Mouse (Mus musculus) heart, adult 2 months (tissue): Measurements from ENCODE around the gene Plau. TPM values are rescaled to one million over a fixed set of nuclear protein-coding genes. Genes with fewer than 3 reads are reported as not detected.

Experiments used
- DNase-seq, 2 experiments: peaks; one replicate each; pipeline ENCODE4 v3.0.0; 2021
- H3K27ac ChIP-seq: fragments of 200-600 bp; 2 replicates; pipeline ENCODE4 v1.8.1; 2022
- H3K27me3 ChIP-seq: fragments of 200-500 bp; 2 replicates; pipeline ENCODE4 v1.6.1; 2012; ENCODE audit warnings: mild to moderate bottlenecking, low read length, inconsistent platforms, mixed read lengths; ENCODE audit not compliant: control insufficient read depth, insufficient read depth
- H3K36me3 ChIP-seq: fragments of 200-500 bp; 2 replicates; pipeline ENCODE4 v1.6.1; 2012; ENCODE audit warnings: low read length, inconsistent platforms; ENCODE audit not compliant: control insufficient read depth, insufficient read depth
- H3K4me1 ChIP-seq: fragments of 200-500 bp; 2 replicates; pipeline ENCODE4 v1.6.1; 2011; ENCODE audit warnings: low read length; ENCODE audit not compliant: control insufficient read depth, insufficient read depth
- H3K4me3 ChIP-seq: fragments of 200-600 bp; 2 replicates; pipeline ENCODE4 v1.8.1; 2022
- H3K79me2 ChIP-seq: fragments of 200-500 bp; replicated peaks from 2 replicates; pipeline ENCODE4 v1.6.1; 2012; ENCODE audit warnings: mild to moderate bottlenecking, inconsistent platforms, low read length, moderate library complexity, mixed read lengths; ENCODE audit not compliant: control insufficient read depth, insufficient read depth
- H3K9ac ChIP-seq: fragments of 200-500 bp; 2 replicates; pipeline ENCODE4 v1.6.1; 2012; ENCODE audit warnings: low read depth, mild to moderate bottlenecking, control low read depth, inconsistent platforms, low read length, mixed read lengths
- CTCF ChIP-seq: fragments of 200-600 bp; IDR thresholded peaks from 2 replicates; pipeline ENCODE4 v1.8.1; 2022; ENCODE audit warnings: antibody characterized with exemption, mild to moderate bottlenecking, moderate library complexity
- EP300 ChIP-seq: fragments of 200-500 bp; IDR thresholded peaks from 2 replicates; pipeline ENCODE4 v1.6.1; 2011; ENCODE audit warnings: low read depth, low read length, control low read depth; ENCODE audit not compliant: insufficient read depth
- POLR2A ChIP-seq: fragments of 200-500 bp; IDR thresholded peaks from 2 replicates; pipeline ENCODE4 v1.6.1; 2011; ENCODE audit warnings: mild to moderate bottlenecking, low read depth, low read length, control low read depth; ENCODE audit not compliant: insufficient read depth
- WGBS: fragments of 180-500 bp; shearing (Covaris S2); methylation state at CpG from one replicate; pipeline ENCODE4 v1.1.7; 2018; 5-methylcytosine and 5-hydroxymethylcytosine counted together
- intact Hi-C: fragments of 180-260 bp; cut with DNase I; formaldehyde crosslinking; loops from one replicate; pipeline ENCODE4 v1.15.1; 2025
- polyA plus RNA-seq: library from polyadenylated mRNA; depleted of rRNA; stranded (reverse); fragments of >200 nt; gene quantifications from 2 replicates; pipeline ENCODE4 v1.2.3, GENCODE M21; 2012
- total RNA-seq, 2 experiments: library from RNA; stranded (reverse); gene quantifications; 2 replicates each; pipeline ENCODE4 v1.2.3; 2021

Plau gene
- total and polyA plus RNA-seq, 3 experiments, result 1.8 to 6.2 (median 3.4) TPM

DNA sequence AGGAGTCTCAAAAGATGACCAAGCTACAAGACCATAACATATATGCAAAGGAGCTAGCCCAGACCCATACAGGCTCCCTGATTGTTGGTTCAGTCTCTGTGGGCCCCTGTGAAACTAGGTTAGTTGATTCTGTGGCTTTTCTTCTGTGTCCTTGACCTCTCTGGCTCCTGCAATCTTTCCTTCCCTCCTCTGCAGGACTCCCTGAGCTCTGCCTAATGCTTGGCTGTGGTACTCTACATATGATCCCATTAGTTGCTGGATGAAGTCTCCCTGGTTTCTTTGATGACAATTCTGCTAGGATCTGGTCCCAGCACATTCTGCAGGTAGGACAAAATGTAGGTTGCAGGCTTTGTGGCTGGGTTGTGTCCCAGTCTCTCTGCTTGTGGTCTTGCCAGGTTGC lies 15.3 kb downstream of the Plau start:
- Histone ChIP-seq H3K27ac (no peak overlapping the region), H3K4me1 (no peaks in the 10 kb centered on the region), H3K36me3 (no peaks in the 10 kb centered on the region), H3K4me3 (no peak overlapping the region), H3K9ac (no peak overlapping the region), H3K79me2 (no peaks in the 10 kb centered on the region), H3K27me3 (no peaks in the 10 kb centered on the region)
- TF ChIP-seq POLR2A, result no peak
- no peak for TF ChIP-seq CTCF
- TF ChIP-seq EP300, result no peak
- intact Hi-C loops, result no loop called here
- no peak for DNase-seq

DNA sequence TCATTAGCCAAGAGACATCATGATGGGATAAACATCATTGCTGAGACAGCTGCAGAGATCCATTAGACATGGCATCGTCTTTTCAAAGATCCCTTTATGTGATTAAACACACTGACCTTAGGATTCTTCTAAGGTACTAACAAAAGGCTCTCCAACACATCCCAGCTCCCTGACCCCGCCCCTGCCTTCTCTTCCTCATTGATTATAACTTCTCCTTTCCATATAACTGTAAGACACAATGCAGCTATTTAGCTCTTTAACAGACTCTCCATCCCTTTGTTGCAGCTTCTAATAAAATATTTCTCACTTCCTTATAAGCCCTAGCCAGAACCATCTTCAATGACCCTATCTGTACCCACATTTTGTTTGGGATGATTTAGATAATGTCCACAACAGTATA lies 24.7 kb downstream of the Plau start:
- no peak for DNase-seq
- H3K4me1 ChIP-seq, result no peaks in the 10 kb centered on the region
- WGBS, result 83% methylated on average over 2 of the region's 2 CpGs
- no peak overlapping the region for H3K9ac ChIP-seq
- H3K4me3 ChIP-seq, result no peak overlapping the region
- H3K27me3 ChIP-seq, result no peaks in the 10 kb centered on the region
- intact Hi-C loops, result no loop called here
- H3K79me2 ChIP-seq, result no peaks in the 10 kb centered on the region
- no peaks in the 10 kb centered on the region for H3K36me3 ChIP-seq
- no peak overlapping the region for H3K27ac ChIP-seq
- no peak for TF ChIP-seq EP300
- no peak for TF ChIP-seq CTCF
- no peak for TF ChIP-seq POLR2A

DNA sequence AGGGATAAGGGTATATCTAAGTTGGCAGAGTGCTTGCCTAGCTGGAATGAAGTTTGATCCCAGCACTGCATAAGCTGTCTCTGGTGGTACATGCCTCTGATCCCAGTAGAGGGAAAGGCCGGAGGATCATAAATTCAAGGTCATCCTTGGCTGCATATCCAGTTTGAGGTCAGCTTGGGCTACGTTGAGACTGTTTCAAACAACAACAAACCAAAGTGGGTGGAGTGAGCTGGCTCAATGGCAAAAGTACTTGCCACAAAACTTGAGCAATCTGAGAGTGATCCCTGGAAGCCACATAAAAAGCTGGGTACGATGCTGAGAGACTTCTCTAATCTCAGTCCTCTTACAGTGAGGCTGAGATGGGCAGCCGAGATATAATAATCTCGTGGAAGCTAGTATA lies 25.1 kb downstream of the Plau start:
- WGBS, result 52% methylated on average over 5 of the region's 5 CpGs
- no peaks in the 10 kb centered on the region for H3K4me1 ChIP-seq
- no peaks in the 10 kb centered on the region for H3K27me3 ChIP-seq
- peak in 1 of 2 experiments; percentile 37 for DNase-seq
- no peaks in the 10 kb centered on the region for H3K79me2 ChIP-seq
- H3K27ac ChIP-seq, result no peak overlapping the region
- H3K9ac ChIP-seq, result no peak overlapping the region
- TF ChIP-seq EP300 (no peak), CTCF (no peak), POLR2A (no peak)
- no peak overlapping the region for H3K4me3 ChIP-seq
- intact Hi-C loops, result no loop called here
- no peaks in the 10 kb centered on the region for H3K36me3 ChIP-seq

DNA sequence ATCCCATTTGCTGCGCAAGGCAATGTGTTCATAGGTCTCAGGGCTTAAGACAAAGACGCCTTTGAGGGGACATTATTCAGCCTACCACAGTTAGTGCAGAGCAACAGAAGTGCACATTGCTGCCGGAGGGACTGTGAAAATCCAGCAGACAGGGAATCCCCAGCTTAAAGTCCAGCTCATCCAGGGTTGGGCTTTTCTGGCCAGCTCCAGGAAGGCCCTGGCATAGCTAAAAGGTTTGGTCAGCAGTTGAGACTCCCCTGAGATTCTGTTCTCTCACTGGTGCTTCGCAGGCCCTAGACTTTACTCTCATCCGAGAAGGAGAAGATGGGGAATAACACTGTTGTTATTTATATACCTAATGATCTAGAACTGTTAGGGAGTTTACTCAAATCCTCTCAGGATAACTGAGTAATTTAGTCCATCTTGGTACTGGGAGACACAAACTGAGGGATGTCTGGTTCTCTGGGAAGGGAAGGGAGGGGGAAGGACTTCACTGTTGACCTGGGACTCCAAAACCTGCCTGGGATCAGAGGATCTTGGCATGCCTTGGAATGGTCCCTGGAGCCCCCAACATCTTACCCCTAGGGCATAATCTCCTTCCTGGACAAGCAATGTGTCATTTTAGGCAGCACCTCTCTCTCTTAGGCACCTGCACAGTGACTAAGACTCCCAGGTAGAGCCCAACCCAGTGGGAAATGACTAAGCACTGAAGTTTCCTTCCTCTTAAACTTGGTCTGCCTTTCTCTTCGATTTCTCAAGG lies 27.0 kb downstream of the Plau start:
- intact Hi-C loops, result no loop called here
- Histone ChIP-seq H3K27ac (no peak overlapping the region), H3K4me1 (no peaks in the 10 kb centered on the region), H3K9ac (no peak overlapping the region), H3K79me2 (no peaks in the 10 kb centered on the region), H3K4me3 (no peak overlapping the region), H3K27me3 (no peaks in the 10 kb centered on the region), H3K36me3 (no peaks in the 10 kb centered on the region)
- TF ChIP-seq CTCF, result no peak
- no peak for TF ChIP-seq POLR2A
- TF ChIP-seq EP300, result no peak
- no peak for DNase-seq
- WGBS, result 71% methylated on average over 6 of the region's 6 CpGs

DNA sequence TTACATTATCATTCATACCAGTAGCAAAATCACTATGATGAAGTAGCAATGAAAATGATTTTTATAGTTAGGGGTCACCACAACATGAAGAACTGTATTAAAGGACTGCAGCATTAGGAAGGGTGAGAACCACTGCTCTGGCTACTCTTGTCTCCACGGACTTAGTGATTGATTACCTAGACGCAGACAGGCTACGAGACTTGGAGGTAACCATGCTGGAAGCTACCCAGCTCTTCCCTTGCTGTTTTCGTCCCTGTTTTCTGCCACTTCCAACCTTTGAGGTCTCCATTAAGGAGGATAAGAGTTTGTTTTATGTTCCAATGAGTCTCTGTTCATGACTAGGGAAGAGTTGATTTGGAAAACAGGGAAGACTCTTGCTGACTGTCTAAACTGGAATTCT lies 27.7 kb downstream of the Plau start:
- Histone ChIP-seq H3K27ac (no peak overlapping the region), H3K27me3 (no peaks in the 10 kb centered on the region), H3K9ac (no peak overlapping the region), H3K79me2 (no peaks in the 10 kb centered on the region), H3K36me3 (no peaks in the 10 kb centered on the region), H3K4me1 (no peaks in the 10 kb centered on the region), H3K4me3 (no peak overlapping the region)
- intact Hi-C loops, result no loop called here
- WGBS, result 83% methylated on average over 4 of the region's 4 CpGs
- no peak for DNase-seq
- no peak for TF ChIP-seq CTCF
- TF ChIP-seq EP300, result no peak
- TF ChIP-seq POLR2A, result no peak

DNA sequence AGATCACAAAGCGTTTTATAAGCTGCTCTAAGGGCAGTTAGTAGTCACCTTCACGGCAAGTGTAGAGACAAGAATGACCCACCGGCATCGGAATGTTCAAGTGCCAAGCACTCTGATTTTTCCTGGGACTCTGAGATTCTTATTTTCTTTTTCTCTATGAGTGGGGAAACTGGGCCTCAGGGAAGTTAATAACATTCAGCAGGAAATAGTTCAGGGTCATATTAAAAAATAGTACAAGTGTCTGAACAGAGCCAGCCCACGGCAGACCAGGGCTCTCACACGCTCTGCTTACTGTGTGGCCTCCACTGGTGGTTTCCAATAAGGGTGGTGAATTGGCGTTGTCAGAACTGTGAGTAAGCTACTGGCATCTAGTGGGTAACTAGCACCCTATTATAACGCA lies 29.1 kb downstream of the Plau start:
- H3K9ac ChIP-seq, result no peak overlapping the region
- no peak for DNase-seq
- WGBS, result 81% methylated on average over 8 of the region's 8 CpGs
- H3K27ac ChIP-seq, result no peak overlapping the region
- H3K79me2 ChIP-seq, result no peaks in the 10 kb centered on the region
- no peaks in the 10 kb centered on the region for H3K27me3 ChIP-seq
- no peaks in the 10 kb centered on the region for H3K36me3 ChIP-seq
- intact Hi-C loops, result no loop called here
- no peak for TF ChIP-seq CTCF
- TF ChIP-seq EP300, result no peak
- TF ChIP-seq POLR2A, result no peak
- H3K4me3 ChIP-seq, result no peak overlapping the region
- H3K4me1 ChIP-seq, result no peaks in the 10 kb centered on the region
